24 mouse cellular contexts compared by ENCODE assay signal in genomic region chr1:79374811-79375210, GRCm38 (mm10).
DNase-seq lines count a peak whose midpoint lies in the region; ATAC-seq and TF ChIP-seq lines count a peak whose summit lies in the region.
"Had no signal": no experiment of that assay in that cellular context is flagged by ENCODE, and none has a peak within 500 bp of the region (broad histone marks: within the 10 kb centered on the region; RNA-seq: fewer than 3 reads in every experiment).

No protein-coding gene starts in this region.

- no peaks in the 10 kb centered on the region for H3K27me3 ChIP-seq in heart, embryonic 12.5 days (replicated peaks)
- no peaks in the 10 kb centered on the region for H3K27me3 ChIP-seq in midbrain, embryonic 16.5 days (ENCODE audit: control insufficient read depth, insufficient read depth, low read depth, low read length)
- no peaks in the 10 kb centered on the region for H3K27me3 ChIP-seq in midbrain, postnatal 0 days (ENCODE audit: insufficient read depth, low read length)
- H3K27me3 ChIP-seq in hindbrain, embryonic 13.5 days = no peaks in the 10 kb centered on the region
- H3K27me3 ChIP-seq: forebrain, embryonic 12.5 days; hindbrain, embryonic 12.5 days; Patski had no signal

- no peak for TF ChIP-seq POLR2A in brain, embryonic 14.5 days (IDR thresholded peaks at IDR 0.05; ENCODE audit: borderline replicate concordance, extremely low read depth, insufficient read depth, insufficient read length, poor library complexity, severe bottlenecking)

- DNase-seq in heart, adult 11 months = peak; percentile 39
- no peak for DNase-seq in midbrain, postnatal 0 days (ENCODE audit: low spot score)
- peak; percentile 92 for DNase-seq in Muller cell, postnatal 12 days (ENCODE audit: inconsistent ontology term)
- peak; percentile 31 for DNase-seq in brain, embryonic 14.5 days (ENCODE audit: low read depth)
- DNase-seq: adrenal gland, postnatal 10 days; adrenal gland, postnatal 36 days; cerebellum, adult 11-12 months; cerebellum, adult 8-10 months; cerebellum, postnatal 10 days; cerebellum, postnatal 36 days; gastrocnemius, postnatal 25 days; heart, adult 2 months; kidney, adult 18-20 months had no signal

- H3K4me3 ChIP-seq in heart, embryonic 12.5 days = no peak overlapping the region
- no peak overlapping the region for H3K4me3 ChIP-seq in midbrain, embryonic 16.5 days (ENCODE audit: low read depth, low read length)
- H3K4me3 ChIP-seq in midbrain, postnatal 0 days (ENCODE audit: low read depth, low read length) = no peak overlapping the region
- no peak overlapping the region for H3K4me3 ChIP-seq in hindbrain, embryonic 13.5 days
- H3K4me3 ChIP-seq: forebrain, embryonic 12.5 days; heart, adult 2 months; heart, embryonic 10.5 days; hindbrain, embryonic 12.5 days had no signal

- no peak overlapping the region for H3K9ac ChIP-seq in heart, embryonic 12.5 days
- H3K9ac ChIP-seq in midbrain, embryonic 16.5 days (ENCODE audit: low read depth, low read length) = no peak overlapping the region
- no peak overlapping the region for H3K9ac ChIP-seq in midbrain, postnatal 0 days (replicated peaks; ENCODE audit: low read length, poor library complexity, severe bottlenecking)
- no peak overlapping the region for H3K9ac ChIP-seq in hindbrain, embryonic 13.5 days
- H3K9ac ChIP-seq: forebrain, embryonic 12.5 days; hindbrain, embryonic 12.5 days had no signal

- H3K4me2 ChIP-seq in heart, embryonic 12.5 days = no peak overlapping the region
- H3K4me2 ChIP-seq in midbrain, embryonic 16.5 days (ENCODE audit: low read length) = no peak overlapping the region
- H3K4me2 ChIP-seq in midbrain, postnatal 0 days (ENCODE audit: low read depth, low read length, poor library complexity, severe bottlenecking) = no peak overlapping the region
- H3K4me2 ChIP-seq in hindbrain, embryonic 13.5 days = no peak overlapping the region
- H3K4me2 ChIP-seq: forebrain, embryonic 12.5 days; hindbrain, embryonic 12.5 days had no signal

- no peak for ATAC-seq in heart, embryonic 12.5 days (ENCODE audit: insufficient number of reproducible peaks, low FRiP score)
- ATAC-seq in midbrain, embryonic 16.5 days = 0 out of 2 replicates have a peak, but pooled peaks have one; percentile 14
- no peak for ATAC-seq in midbrain, postnatal 0 days (ENCODE audit: low FRiP score)
- ATAC-seq in hindbrain, embryonic 13.5 days (ENCODE audit: low FRiP score) = no peak
- ATAC-seq: CD4-positive, CD25-positive, alpha-beta regulatory T cell, adult 4 months; hindbrain, postnatal 0 days; inflammation-experienced regulatory T-cells, adult 6 months; intestine, embryonic 16.5 days; Patski had no signal

- no peak overlapping the region for H3K27ac ChIP-seq in heart, embryonic 12.5 days (ENCODE audit: poor library complexity, severe bottlenecking)
- H3K27ac ChIP-seq in midbrain, embryonic 16.5 days (ENCODE audit: low read length) = no peak overlapping the region
- H3K27ac ChIP-seq in midbrain, postnatal 0 days (ENCODE audit: low read depth, low read length) = no peak overlapping the region
- H3K27ac ChIP-seq in hindbrain, embryonic 13.5 days = no peak overlapping the region; the same call in 1 of the 2 replicates
- H3K27ac ChIP-seq: forebrain, embryonic 12.5 days; heart, adult 2 months; heart, embryonic 10.5 days; hindbrain, embryonic 12.5 days; hindbrain, postnatal 0 days had no signal

- no peaks in the 10 kb centered on the region for H3K36me3 ChIP-seq in heart, embryonic 12.5 days
- H3K36me3 ChIP-seq in midbrain, embryonic 16.5 days (ENCODE audit: control insufficient read depth, insufficient read depth, low read length) = no peaks in the 10 kb centered on the region
- no peaks in the 10 kb centered on the region for H3K36me3 ChIP-seq in midbrain, postnatal 0 days (ENCODE audit: insufficient read depth, low read length)
- H3K36me3 ChIP-seq in hindbrain, embryonic 13.5 days = no peaks in the 10 kb centered on the region
- H3K36me3 ChIP-seq: forebrain, embryonic 12.5 days; heart, embryonic 10.5 days; hindbrain, embryonic 12.5 days had no signal

- no peaks in the 10 kb centered on the region for H3K9me3 ChIP-seq in heart, embryonic 12.5 days (replicated peaks)
- H3K9me3 ChIP-seq in midbrain, embryonic 16.5 days (replicated peaks; ENCODE audit: control insufficient read depth, low read length, poor library complexity, severe bottlenecking) = no peaks in the 10 kb centered on the region
- no peaks in the 10 kb centered on the region for H3K9me3 ChIP-seq in midbrain, postnatal 0 days (ENCODE audit: low read length)
- H3K9me3 ChIP-seq in hindbrain, embryonic 13.5 days = no peaks in the 10 kb centered on the region
- H3K9me3 ChIP-seq: forebrain, embryonic 12.5 days; heart, embryonic 10.5 days; hindbrain, embryonic 12.5 days had no signal

- no peak for TF ChIP-seq CTCF in midbrain, postnatal 0 days (IDR thresholded peaks at IDR 0.05)
- no peak for TF ChIP-seq CTCF in brain, embryonic 14.5 days (IDR thresholded peaks at IDR 0.05; ENCODE audit: borderline replicate concordance, extremely low read depth, insufficient read depth, insufficient read length)

- no peaks in the 10 kb centered on the region for H3K4me1 ChIP-seq in heart, embryonic 12.5 days (replicated peaks)
- H3K4me1 ChIP-seq in midbrain, embryonic 16.5 days (ENCODE audit: control insufficient read depth, insufficient read depth, low read length) = 0 out of 2 replicates have a peak, but pooled peaks cover 3% of the 10 kb centered on the region
- no peaks in the 10 kb centered on the region for H3K4me1 ChIP-seq in midbrain, postnatal 0 days (ENCODE audit: insufficient read depth, low read length)
- no peaks in the 10 kb centered on the region for H3K4me1 ChIP-seq in hindbrain, embryonic 13.5 days (replicated peaks)
- H3K4me1 ChIP-seq: heart, embryonic 10.5 days; hindbrain, embryonic 12.5 days had no signal

- WGBS in heart, embryonic 12.5 days = 40% methylated on average over 3 of the region's 3 CpGs
- 47% methylated on average over 3 of the region's 3 CpGs for WGBS in midbrain, embryonic 16.5 days
- 56% methylated on average over 3 of the region's 3 CpGs for WGBS in midbrain, postnatal 0 days
- 46% methylated on average over 3 of the region's 3 CpGs for WGBS in hindbrain, embryonic 13.5 days
